Mouse (Mus musculus) fibroblast of lung, adult 2 months (primary cell): ENCODE measurements around the gene Olfr6.
"Not testable (repeated sequence)": the region's sequence is repeated elsewhere in the genome, so short reads cannot be mapped to it uniquely, and the experiment has no call there.

Source experiments
- DNase-seq: peaks from one replicate; pipeline ENCODE4 v3.0.0-alpha.2; 2011; ENCODE audit warnings: low read depth

The Olfr6 gene

GRCm38 (mm10) chr7:106963837-106964236 is at the start of gene Olfr6:
TSS of gene Olfr6 (minus strand) at chr7:106963937.
- no peak for DNase-seq

- no peak for DNase-seq
These were observed 42.2 kb upstream of the Olfr6 start, which contains the start of gene Olfr2 for GRCm38 (mm10) chr7:107005972-107006371. TSS of gene Olfr2 (minus strand) at chr7:107006072.

GRCm38 (mm10) chr7:107004169-107004568 is 40.4 kb upstream of the Olfr6 start:
- DNase-seq, result no peak

- DNase-seq, result no peak
These were observed 37.1 kb upstream of the Olfr6 start for GRCm38 (mm10) chr7:107000798-107001197.

- DNase-seq, result no peak
These were observed 21.5 kb upstream of the Olfr6 start for GRCm38 (mm10) chr7:106985236-106985635.

- no peak for DNase-seq
These were observed 11.6 kb upstream of the Olfr6 start, which contains the start of gene Olfr711 for GRCm38 (mm10) chr7:106975353-106975752. TSS of gene Olfr711 (minus strand) at chr7:106975453.

- DNase-seq, result not testable (repeated sequence)
These were observed 3.8 kb upstream of the Olfr6 start for GRCm38 (mm10) chr7:106967503-106967902.

- no peak for DNase-seq
These were observed 15.5 kb downstream of the Olfr6 start, which contains the start of gene Olfr710 for GRCm38 (mm10) chr7:106948212-106948611. TSS of gene Olfr710 (minus strand) at chr7:106948312.

GRCm38 (mm10) chr7:106932119-106932518 is 31.6 kb downstream of the Olfr6 start, which contains the start of gene Olfr709-ps1:
TSS of gene Olfr709-ps1 (minus strand) at chr7:106932219.
- DNase-seq, result no peak

GRCm38 (mm10) chr7:106920961-106921360 is 42.8 kb downstream of the Olfr6 start:
- DNase-seq, result not testable (repeated sequence)

- no peak for DNase-seq
These were observed 56.1 kb downstream of the Olfr6 start, which contains the start of gene Olfr1532-ps1 for GRCm38 (mm10) chr7:106907676-106908075. TSS of gene Olfr1532-ps1 (plus strand) at chr7:106908001.
